Mouse (Mus musculus): ENCODE data around the gene Cdk8.

DNA sequence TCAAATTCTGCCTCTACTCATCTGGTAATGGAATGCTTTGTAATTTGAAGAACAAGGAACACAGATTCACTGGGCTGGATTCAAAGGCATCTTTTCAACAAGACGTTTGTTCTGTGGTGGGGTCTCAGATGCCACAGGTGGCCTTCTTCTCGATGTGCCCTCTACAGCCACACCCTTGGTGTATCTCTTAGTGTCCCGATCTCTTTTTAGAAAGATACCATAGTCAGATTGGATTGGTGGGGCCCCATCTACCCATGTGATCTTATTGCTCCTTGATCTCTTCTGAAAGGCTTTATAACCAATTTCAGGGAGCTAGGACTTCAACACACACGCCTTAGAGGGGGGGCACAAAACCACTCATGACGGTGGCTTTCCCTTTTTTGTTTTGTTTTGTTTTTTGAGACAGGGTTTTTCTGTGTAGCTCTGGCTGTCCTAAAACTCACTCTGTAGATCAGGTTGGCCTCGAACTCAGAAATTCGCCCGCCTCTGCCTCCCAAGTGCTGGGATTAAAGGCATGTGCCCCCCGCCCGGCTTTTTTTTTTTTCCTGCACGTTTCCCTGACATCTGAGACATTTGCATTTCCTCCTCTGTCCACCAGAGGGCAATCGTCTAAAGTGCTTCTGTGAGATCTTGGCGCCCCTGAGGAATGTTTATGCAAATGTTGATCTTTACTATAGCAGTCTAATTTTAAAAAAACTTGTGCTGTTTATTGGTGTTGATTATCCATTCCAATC is 99.2 kb downstream of the Cdk8 start:
- peak; percentile 58 for TF ChIP-seq CTCF (conservative IDR thresholded peaks at IDR 0.05; ENCODE audit: insufficient read depth, insufficient read length, low read depth, low read length)
- no peak for TF ChIP-seq POLR2A (IDR thresholded peaks at IDR 0.05; ENCODE audit: low read depth, low read length)

Measured in kidney, adult 2 months (tissue).